Mouse (Mus musculus) kidney, adult 9 months (tissue): ENCODE measurements at regions not wholly inside any gene's neighbourhood (a gene's known extent, or its start where the extent isn't known, plus 50 kb on each side); places are given as distances from the start of the nearest gene placed in this dataset.
"Not testable (repeated sequence)": the region's sequence is repeated elsewhere in the genome, so short reads cannot be mapped to it uniquely, and the experiment has no call there.

Experiments
- DNase-seq: peaks from one replicate; pipeline ENCODE4 v3.0.0; 2022

GRCm38 (mm10) chr13:50906431-50906830, 194.2 kb upstream of the Spin1 start:
- DNase-seq = not testable (repeated sequence)

GRCm38 (mm10) chr13:50906910-50907309, 193.8 kb upstream of the Spin1 start:
- no peak for DNase-seq

GRCm38 (mm10) chr13:50912776-50913175, 187.9 kb upstream of the Spin1 start:
- not testable (repeated sequence) for DNase-seq

DNA sequence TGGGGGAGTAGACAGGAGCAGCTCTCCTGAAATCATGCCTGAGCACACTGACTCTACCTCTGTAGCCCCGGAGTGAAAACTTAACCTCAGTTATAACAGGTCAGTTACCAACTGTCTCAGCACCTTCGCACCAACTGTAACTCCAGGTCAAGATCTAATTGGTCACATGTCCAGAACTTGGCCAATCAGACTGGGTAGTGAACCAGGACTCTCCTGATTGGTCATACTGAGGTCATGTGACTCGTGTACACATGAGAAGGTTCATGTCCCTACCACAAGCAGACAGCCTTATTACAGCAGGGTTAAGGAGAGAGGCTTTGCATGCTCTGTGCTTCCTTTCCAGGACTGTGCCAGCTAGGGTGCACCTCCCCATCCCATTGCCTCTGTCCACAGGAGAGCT, 166.7 kb upstream of the Spin1 start:
- DNase-seq = not testable (repeated sequence)

GRCm38 (mm10) chr13:50942561-50942960, 158.1 kb upstream of the Spin1 start:
- no peak for DNase-seq

- DNase-seq = peak; percentile 87
These were observed 151.0 kb upstream of the Spin1 start for GRCm38 (mm10) chr13:50949545-50950226.

DNA sequence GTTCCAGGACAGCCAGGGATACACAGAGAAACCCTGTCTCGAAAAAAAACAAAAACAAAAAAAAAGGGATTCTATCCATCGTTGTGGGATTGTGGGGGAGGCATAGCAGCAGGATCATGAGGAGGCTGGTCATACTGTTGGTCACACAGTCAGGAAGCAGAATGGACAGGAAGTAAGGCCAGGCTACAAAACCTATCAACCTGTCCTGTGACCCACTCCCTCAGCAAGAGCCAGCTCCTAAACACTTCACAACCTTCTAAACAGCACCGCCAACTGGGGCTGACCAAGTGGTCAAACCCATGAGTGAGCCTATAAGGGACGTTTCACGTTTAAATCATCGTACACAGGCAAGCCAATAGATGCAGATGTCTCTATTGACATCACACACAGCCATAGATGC, 146.0 kb upstream of the Spin1 start:
- no peak for DNase-seq

- DNase-seq = peak; percentile 28
These were observed 142.4 kb upstream of the Spin1 start for GRCm38 (mm10) chr13:50958051-50958883.

GRCm38 (mm10) chr13:50960909-50961308, 139.8 kb upstream of the Spin1 start:
- DNase-seq = no peak

GRCm38 (mm10) chr13:50964070-50964469, 136.6 kb upstream of the Spin1 start:
- DNase-seq = peak; percentile 27

- DNase-seq = not testable (repeated sequence)
These were observed 135.6 kb upstream of the Spin1 start for GRCm38 (mm10) chr13:50965041-50965440.

DNA sequence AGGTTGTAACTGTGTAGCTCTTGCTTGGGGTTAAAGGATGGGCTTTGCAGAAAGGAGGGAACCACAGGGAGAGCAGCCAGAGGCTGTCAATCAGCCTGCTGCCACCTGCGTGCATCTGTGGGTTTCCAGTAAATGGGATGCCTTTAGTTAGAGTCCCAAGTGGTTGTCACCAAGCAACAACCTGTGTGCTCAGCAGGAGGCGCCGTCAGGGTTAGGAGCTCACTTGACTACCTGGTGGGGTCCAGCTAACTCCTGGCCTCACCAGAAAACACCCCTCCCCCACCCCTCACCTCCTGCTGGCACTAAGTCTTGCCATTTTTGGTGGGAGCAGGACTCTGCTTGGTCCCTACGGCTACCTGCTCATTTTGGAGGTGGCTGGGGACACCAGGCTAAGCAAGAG, 135.0 kb upstream of the Spin1 start:
- DNase-seq = no peak

- DNase-seq = no peak
These were observed 133.9 kb upstream of the Spin1 start for GRCm38 (mm10) chr13:50966826-50967225.

DNA sequence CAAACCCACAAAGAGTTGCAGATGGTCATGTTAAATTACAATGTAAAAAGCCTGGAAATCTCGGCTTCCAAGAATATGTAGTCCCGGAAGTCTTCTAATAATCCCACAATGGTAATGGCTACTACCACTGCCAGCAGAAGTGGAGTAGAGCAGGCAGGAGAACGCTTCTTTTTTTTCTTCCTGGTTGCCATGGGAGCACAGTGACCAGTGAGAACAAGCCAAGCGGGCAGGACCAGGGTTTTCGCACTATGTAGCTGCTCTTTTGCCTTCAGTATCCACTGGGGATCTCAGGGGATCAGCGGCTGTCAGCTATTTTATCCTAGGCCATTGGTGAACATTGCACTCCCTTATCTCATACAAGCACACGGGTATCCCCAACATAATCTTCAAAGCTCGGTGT, 127.3 kb upstream of the Spin1 start:
- DNase-seq = no peak

GRCm38 (mm10) chr13:50975306-50975920, 125.3 kb upstream of the Spin1 start:
- DNase-seq = peak; percentile 10

DNA sequence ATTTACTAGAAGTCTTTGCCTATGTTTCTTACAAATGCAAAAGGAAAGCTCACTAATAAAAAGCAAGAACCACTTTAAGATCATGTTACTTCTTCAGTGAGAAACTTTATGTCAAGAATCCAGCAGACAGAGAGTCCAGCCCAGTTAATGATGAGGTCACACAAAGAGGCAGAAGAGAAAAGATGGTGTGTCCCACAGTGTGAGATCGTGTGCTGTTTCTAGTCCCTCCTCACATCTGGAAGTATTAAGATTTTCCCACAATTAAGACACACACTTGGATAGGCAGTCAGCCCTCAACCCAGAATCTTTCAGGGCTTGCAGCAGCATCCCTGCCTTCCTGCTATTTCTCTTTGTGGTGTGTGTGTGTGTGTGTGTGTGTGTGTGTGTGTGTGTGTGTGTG, 118.7 kb upstream of the Spin1 start:
- no peak for DNase-seq

DNA sequence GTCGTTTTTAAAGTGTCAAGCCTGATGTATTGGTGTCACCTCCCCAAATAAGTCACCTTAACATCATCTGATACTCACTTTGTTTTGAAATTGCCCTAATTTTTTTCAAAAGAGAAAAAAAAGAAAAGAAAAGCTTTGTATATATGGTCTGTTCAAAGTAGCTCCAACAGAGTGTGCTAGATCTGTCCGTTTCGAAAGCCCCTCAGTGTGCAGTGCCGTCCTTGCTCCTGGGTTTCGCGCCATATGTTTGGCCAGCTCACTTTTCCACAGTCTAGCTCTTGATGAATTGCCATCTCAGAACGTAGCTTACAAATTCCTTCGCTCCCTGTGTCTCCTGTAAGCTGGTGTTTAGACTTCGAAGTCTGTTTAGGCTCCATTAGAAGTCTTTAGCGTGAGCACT, 117.7 kb upstream of the Spin1 start:
- DNase-seq = no peak

GRCm38 (mm10) chr13:50991726-50992432, 108.8 kb upstream of the Spin1 start:
- DNase-seq = no peak

DNA sequence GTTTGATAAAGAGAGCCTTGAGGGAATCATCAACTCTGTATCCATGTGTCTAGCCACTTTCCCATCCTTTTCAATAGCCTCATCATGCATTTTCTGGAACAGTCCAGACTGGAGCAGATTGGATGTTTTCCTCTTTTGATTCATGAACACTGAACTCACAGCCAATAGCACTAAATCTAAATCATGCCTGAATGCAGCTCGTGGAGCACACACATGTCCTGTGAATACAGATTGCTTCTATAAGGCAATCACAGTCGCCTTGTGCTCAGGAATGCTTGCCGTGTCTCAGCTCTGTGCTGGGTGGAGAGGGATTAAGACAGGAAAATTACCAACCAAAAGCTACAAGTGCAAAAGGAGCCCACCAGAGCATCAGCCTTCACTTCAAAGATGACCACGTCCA, 100.9 kb upstream of the Spin1 start:
- no peak for DNase-seq

DNA sequence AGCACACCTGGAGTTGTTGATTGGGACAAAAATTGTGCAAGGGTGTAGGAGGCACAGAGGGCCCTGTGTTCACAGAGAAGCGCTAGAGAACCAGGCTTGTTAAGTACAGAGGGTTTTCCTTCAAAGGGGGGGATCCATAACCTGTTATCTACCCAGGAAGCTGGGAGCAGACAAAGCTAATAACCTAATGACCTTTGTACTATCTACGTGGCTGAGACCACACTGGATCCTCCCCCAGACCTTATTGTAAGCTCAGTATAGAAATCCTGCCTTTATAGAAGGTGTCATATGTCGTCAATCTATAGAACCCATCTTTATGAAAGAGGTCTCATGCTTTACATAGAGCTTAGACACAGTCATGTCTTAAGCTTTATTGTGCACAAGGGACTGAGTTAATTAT, 95.9 kb upstream of the Spin1 start:
- no peak for DNase-seq

DNA sequence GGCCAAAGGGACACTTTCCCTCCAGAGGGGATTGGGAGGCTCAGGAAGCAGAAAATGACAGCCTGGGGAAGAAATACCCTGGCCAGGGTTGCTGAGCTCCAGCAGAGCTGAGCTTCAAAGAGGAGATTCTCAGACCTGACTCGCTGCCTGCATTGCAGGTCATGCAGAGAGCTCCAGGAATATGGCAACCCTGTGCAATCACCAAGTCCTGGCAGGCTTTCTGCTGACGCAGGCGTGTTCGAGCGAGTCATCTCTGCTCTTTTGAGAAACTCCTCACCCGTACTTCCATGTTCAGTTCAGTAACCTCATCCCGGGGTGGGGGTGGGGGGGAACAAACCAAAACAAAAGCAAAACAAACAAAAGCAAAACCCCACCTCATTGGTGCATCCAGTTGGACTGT, 89.9 kb upstream of the Spin1 start:
- no peak for DNase-seq

DNA sequence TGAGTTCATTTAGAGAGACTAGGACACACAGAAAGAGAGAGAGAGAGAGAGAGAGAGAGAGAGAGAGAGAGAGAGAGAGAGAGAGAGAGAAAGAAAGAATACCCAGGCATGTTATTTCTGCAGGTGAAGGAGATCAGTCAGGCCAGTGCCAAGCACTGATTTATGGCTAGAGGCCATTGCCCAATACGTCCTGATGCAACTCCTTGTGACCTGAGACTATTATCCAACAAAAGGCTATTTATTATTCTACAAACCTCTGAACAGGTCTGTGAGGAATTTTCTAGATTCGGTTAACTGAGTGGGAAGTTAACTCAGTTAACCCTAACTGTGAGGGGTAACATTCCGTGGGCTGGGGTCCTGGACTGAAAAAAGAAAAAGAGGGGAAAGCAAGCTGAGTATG, 84.5 kb upstream of the Spin1 start:
- no peak for DNase-seq
